Mouse (Mus musculus) brain, embryonic 14.5 days (tissue): ENCODE results near the gene 4930469K13Rik. TPM values are rescaled to one million over a fixed set of nuclear protein-coding genes. Genes with fewer than 3 reads are reported as not detected.

Source experiments
- DNase-seq: peaks from one replicate; pipeline ENCODE4 v3.0.0-alpha.2; 2011; ENCODE audit warnings: low read depth
- CTCF ChIP-seq: fragments of 200-500 bp; IDR thresholded peaks from 2 replicates; pipeline ENCODE4 v1.5.1; 2012; ENCODE audit warnings: inconsistent platforms, mild to moderate bottlenecking, moderate library complexity, borderline replicate concordance; ENCODE audit not compliant: insufficient read depth, insufficient read length; ENCODE audit errors: extremely low read depth
- POLR2A ChIP-seq: fragments of 200-500 bp; IDR thresholded peaks from 2 replicates; pipeline ENCODE4 v1.6.1; 2012; ENCODE audit warnings: mild to moderate bottlenecking, inconsistent platforms, borderline replicate concordance; ENCODE audit not compliant: poor library complexity, insufficient read depth, insufficient read length, severe bottlenecking; ENCODE audit errors: extremely low read depth
- polyA plus RNA-seq: library from polyadenylated mRNA; depleted of rRNA; stranded (reverse); fragments of >200 nt; gene quantifications from 2 replicates; pipeline ENCODE4 v1.2.3, GENCODE M21; 2012

The 4930469K13Rik gene
- polyA plus RNA-seq, 1 experiment, result 0.26 TPM

GRCm38 (mm10) chr11:34031015-34031805 lies 67.1 kb downstream of the 4930469K13Rik start:
- no peak for TF ChIP-seq POLR2A
- TF ChIP-seq CTCF, result no peak
- no peak for DNase-seq

- no peak for DNase-seq
- TF ChIP-seq POLR2A, result no peak
Observed at GRCm38 (mm10) chr11:34029658-34030057, 68.7 kb downstream of the 4930469K13Rik start.

DNA sequence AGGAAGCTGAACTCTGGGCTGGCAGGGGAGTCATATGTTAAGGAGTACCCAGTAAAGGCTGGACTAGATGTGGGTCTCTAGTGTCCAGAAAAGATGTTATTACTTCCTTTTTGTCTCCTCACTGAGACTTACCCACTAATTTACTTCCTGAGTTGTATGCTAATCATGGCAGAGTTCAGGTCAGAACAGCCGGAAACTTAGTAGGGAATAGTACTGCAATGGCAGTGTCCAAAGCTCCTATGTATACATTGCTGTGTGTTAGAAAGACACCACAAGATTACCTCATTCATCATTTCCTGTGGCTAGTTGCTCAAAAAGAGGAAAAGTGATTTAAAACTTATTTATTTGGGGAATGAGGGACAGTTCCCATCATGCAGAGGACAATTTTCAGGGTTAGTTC lies 73.3 kb downstream of the 4930469K13Rik start:
- DNase-seq, result no peak
- no peak for TF ChIP-seq POLR2A
- no peak for TF ChIP-seq CTCF

- no peak for TF ChIP-seq POLR2A
- TF ChIP-seq CTCF, result no peak
- DNase-seq, result no peak
Observed at GRCm38 (mm10) chr11:34012007-34012652, 86.2 kb downstream of the 4930469K13Rik start.

DNA sequence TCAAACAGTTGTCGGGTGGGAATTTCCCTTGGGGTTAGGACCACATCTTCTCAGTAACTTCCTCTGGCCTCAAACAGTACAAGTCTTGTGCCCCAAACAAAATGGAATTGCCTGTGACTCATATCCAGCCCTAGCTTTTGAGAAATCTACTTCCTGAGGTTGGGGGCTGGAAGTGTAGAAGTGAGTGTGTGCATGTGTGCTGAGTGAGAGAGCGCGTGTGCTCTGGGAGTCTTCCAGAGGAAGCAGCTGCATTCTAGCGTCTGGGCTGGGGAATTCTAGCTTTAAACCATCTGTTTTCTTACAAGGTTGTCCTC lies 87.5 kb downstream of the 4930469K13Rik start:
- DNase-seq, result peak; percentile 26
- TF ChIP-seq CTCF (no peak), POLR2A (no peak)

DNA sequence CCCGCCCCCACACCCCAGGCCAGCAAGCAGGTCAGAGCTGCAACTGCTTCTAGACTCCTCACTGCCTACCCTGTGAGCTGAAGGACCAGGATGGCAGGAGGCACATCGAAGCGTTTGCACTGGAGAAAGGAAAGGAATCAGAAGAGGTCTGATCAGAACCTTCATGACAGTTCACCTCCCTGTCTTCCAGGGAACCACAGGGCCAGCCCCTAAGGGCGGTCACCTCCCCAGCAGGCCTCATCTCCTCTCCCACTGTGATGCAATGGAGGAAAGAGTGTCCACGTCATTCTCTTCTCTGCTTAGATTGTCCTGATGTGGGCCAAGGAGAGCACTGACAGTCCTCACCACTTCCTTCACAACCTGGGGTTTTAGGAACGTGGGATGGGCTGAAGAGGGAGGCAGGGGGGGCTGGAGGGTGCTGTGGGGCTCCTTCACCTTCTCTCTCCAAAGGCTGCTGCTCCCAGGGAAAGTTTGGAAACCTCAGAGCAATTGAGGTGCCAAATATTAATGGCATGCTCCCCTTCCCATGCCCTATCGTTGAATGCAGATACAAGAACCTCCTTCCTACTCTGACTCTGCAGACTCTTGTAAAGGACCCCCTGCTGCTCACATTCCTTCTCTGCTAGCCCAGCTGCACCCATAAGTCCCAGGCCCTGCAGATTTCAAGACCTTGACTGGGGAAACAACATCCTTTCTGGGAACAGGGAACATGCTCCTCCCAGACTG lies 88.1 kb downstream of the 4930469K13Rik start:
- TF ChIP-seq POLR2A (no peak), CTCF (no peak)
- no peak for DNase-seq

DNA sequence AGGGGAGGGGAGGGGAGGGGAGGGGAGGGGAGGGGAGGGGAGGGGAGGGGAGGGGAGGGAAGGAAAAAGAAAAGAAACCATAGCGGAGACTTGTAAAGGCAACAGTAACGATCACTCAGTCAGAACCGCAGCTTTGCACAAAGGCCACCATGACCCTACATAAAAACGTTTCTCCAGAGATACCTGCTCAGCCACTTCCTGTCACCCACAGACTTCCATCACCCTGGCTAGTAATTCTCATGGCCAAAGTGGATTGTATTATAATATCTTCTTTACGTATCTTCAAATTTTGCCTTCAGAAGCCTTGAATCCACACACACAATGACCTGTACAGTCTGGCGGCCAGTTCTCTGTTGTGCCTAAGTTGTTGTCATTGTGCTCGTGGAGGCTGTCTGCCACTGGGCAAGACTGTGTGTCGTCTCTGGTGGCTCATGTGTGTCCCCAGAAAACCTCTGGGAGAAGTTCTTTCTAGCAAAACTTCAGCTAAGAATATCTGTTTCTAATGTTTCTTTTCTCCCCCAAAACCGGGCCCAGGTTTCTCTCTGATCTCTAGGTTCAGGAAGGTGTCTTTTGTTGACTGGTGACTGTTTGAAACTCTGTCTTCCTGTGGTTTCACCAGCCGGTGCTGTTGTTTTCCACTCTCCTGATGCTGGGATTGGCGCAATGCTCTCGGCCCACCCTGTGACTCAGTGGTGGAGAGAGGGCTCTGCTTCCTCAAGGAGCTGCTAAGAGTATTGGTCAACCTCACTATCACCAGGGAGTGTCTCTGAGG lies 88.9 kb downstream of the 4930469K13Rik start:
- TF ChIP-seq CTCF, result no peak
- TF ChIP-seq POLR2A, result no peak
- no peak for DNase-seq

DNA sequence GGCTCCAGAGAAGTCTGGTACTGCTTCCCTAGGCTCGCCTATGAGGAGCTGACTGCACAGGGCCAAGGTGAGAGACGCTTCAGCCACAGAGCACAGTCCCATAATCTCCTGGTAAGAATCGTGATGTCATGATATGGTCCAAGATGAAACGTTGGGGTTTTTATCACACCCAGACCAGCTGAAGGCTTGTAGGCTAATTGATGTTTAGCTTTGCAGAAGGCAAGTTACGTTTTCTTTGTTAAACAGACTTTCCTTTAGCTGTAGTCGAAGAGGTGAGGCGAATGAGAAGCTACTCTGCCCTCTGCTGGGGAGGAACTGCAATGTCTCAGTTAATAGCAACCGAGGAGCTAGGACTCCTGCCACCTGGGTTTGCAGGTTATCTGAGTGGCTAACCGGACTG lies 89.7 kb downstream of the 4930469K13Rik start:
- TF ChIP-seq POLR2A (no peak), CTCF (peak; percentile 80)
- DNase-seq, result peak; percentile 75

DNA sequence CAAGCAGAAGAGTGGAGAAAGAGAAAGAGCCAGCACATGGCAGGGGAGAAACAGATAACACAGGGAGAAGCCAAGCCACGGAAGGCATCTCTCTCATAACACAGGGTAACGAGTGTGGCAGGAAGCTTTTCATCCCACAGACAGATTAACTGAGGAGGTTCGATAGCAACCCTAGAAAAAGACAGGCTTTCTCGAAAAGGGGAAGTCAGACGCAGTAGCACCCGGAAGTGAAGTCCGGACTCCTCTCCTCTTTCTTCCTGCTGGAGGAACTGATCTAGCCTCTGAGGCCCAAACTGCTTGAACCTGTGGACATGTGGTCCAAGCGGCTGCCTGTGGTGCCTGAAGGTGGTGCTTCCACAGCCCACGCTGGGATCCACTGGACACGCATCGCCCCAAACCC lies 90.1 kb downstream of the 4930469K13Rik start:
- no peak for DNase-seq
- TF ChIP-seq POLR2A, result no peak
- TF ChIP-seq CTCF, result no peak

DNA sequence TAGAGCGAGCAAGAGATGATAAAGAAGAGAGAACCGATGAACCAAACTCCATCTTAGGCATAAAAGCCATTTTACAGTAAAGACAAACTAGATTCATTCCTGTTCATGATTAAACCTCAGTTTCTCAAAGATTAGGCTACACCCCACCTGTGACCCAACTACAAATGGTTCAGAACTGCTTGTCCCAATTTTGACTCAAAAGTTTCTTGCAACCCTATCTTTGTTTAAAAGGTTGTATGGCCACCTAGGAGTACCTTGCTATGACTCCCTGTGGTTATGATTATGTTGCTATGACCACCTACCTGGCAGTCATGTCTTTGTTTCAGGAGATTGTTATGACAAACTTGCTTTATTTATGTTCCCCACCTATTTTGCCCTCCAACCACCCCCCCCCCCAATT lies 90.7 kb downstream of the 4930469K13Rik start:
- TF ChIP-seq POLR2A (no peak), CTCF (no peak)
- DNase-seq, result no peak

DNA sequence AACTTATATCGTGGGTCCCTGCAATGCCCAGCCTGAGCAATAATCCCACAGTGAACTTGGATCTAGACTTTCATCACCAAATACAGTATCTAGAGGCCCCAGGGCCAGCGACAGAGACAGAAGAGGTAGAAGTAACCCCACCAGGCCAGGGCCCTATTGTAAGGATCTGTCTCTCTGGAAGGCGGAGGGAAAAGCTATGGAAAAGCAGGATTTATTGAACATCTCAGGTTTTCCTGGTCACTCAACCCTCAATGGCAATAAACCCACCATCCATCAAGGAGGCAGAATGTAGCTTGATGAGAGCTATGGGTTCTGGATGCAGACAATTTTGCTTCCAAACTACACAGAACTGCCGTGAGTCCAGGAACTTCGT lies 95.8 kb downstream of the 4930469K13Rik start:
- DNase-seq, result no peak
- TF ChIP-seq POLR2A (no peak), CTCF (no peak)
